21 mouse cellular contexts compared by ENCODE assay signal in the genomic region with DNA sequence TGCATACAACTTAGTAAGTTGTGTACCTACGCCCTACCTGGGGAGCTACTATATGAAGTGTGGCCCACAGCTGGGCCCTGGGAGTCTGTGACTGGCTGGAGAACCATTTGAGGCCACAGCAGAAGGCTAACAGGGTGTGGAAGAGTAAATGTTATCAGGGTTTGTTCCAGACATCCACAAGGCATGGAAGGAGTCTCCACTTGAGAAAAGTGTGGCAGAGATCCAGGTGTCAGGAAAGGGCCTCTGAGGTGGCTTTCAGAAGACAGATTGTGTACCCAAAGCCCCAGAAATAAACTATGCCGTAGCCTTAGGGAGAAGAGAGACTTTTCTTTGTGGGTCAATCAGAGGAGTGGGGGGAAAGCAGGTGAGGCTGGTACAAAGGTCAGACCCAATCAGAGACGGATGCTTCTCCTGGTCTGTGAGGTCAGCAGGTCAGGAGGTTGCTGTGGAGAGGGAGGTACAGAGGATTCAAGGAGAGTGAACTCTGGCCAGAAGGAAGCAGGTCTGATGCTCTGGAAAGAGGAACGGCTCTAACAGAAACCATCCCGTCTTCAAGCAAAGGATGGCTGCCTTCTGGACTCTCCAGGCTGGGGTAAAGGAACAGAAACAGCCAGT.
A peak's percentile ranks its signal among the peaks of the same experiment; 100 is the strongest.
DNase-seq lines count a peak whose midpoint lies in the region; ATAC-seq and TF ChIP-seq lines count a peak whose summit lies in the region.
"Had no signal": no experiment of that assay in that cellular context is flagged by ENCODE, and none has a peak within 500 bp of the region (broad histone marks: within the 10 kb centered on the region; RNA-seq: fewer than 3 reads in every experiment).

No protein-coding gene starts in this region.

- no peak overlapping the region for H3K4me3 ChIP-seq in heart, postnatal 0 days (ENCODE audit: low read depth, low read length)
- no peak overlapping the region for H3K4me3 ChIP-seq in heart, embryonic 12.5 days
- H3K4me3 ChIP-seq in stomach, embryonic 15.5 days (replicated peaks), result no peak overlapping the region
- H3K4me3 ChIP-seq in stomach, postnatal 0 days (ENCODE audit: low read depth, low read length), result no peak overlapping the region
- H3K4me3 ChIP-seq: hindbrain, embryonic 15.5 days; limb, embryonic 15.5 days had no signal

- H3K9ac ChIP-seq in heart, postnatal 0 days (replicated peaks; ENCODE audit: low read depth, low read length), result no peak overlapping the region
- no peak overlapping the region for H3K9ac ChIP-seq in heart, embryonic 12.5 days
- no peak overlapping the region for H3K9ac ChIP-seq in stomach, embryonic 15.5 days
- no peak overlapping the region for H3K9ac ChIP-seq in stomach, postnatal 0 days (ENCODE audit: low read length)
- H3K9ac ChIP-seq: forebrain, postnatal 0 days; hindbrain, embryonic 15.5 days; limb, embryonic 15.5 days; liver, embryonic 14.5 days had no signal

- peaks cover 23% of the 10 kb centered on the region; the same call in 1 of the 2 replicates for H3K4me1 ChIP-seq in heart, postnatal 0 days (ENCODE audit: control insufficient read depth, insufficient read depth)
- peaks cover 26% of the 10 kb centered on the region for H3K4me1 ChIP-seq in heart, embryonic 12.5 days (replicated peaks)
- peaks cover 33% of the 10 kb centered on the region for H3K4me1 ChIP-seq in stomach, embryonic 15.5 days
- H3K4me1 ChIP-seq in stomach, postnatal 0 days (replicated peaks; ENCODE audit: control insufficient read depth, insufficient read depth), result peaks cover 19% of the 10 kb centered on the region

- no peaks in the 10 kb centered on the region for H3K36me3 ChIP-seq in heart, postnatal 0 days (replicated peaks; ENCODE audit: control insufficient read depth, insufficient read depth, low read length)
- no peaks in the 10 kb centered on the region for H3K36me3 ChIP-seq in heart, embryonic 12.5 days
- H3K36me3 ChIP-seq in stomach, embryonic 15.5 days, result no peaks in the 10 kb centered on the region
- no peaks in the 10 kb centered on the region for H3K36me3 ChIP-seq in stomach, postnatal 0 days (ENCODE audit: control insufficient read depth, insufficient read depth, low read length)
- H3K36me3 ChIP-seq: hindbrain, embryonic 15.5 days; limb, embryonic 15.5 days had no signal

- ATAC-seq in heart, postnatal 0 days (ENCODE audit: insufficient read depth, low read depth), result 0 out of 2 replicates have a peak, but pooled peaks have one; percentile 12
- no peak for ATAC-seq in heart, embryonic 12.5 days (ENCODE audit: insufficient number of reproducible peaks, low FRiP score)
- no peak for ATAC-seq in stomach, embryonic 15.5 days (ENCODE audit: insufficient read depth, low FRiP score, low read depth)
- ATAC-seq in stomach, postnatal 0 days (ENCODE audit: low FRiP score, low TSS enrichment), result no peak
- ATAC-seq: forebrain, postnatal 0 days had no signal

- no peaks in the 10 kb centered on the region for H3K27me3 ChIP-seq in heart, postnatal 0 days (ENCODE audit: control insufficient read depth, insufficient read depth, low read length)
- no peaks in the 10 kb centered on the region for H3K27me3 ChIP-seq in heart, embryonic 12.5 days (replicated peaks)
- H3K27me3 ChIP-seq in stomach, embryonic 15.5 days (replicated peaks), result no peaks in the 10 kb centered on the region
- no peaks in the 10 kb centered on the region for H3K27me3 ChIP-seq in stomach, postnatal 0 days (ENCODE audit: control insufficient read depth, insufficient read depth, low read length)
- H3K27me3 ChIP-seq: hindbrain, embryonic 15.5 days; limb, embryonic 15.5 days had no signal

- H3K27ac ChIP-seq in heart, postnatal 0 days (ENCODE audit: low read depth), result no peak overlapping the region
- no peak overlapping the region for H3K27ac ChIP-seq in heart, embryonic 12.5 days (ENCODE audit: poor library complexity, severe bottlenecking)
- peak overlapping the region; percentile 75; the same call in 1 of the 2 replicates for H3K27ac ChIP-seq in stomach, embryonic 15.5 days
- no peak overlapping the region for H3K27ac ChIP-seq in stomach, postnatal 0 days (replicated peaks)
- H3K27ac ChIP-seq: hindbrain, embryonic 15.5 days; limb, embryonic 15.5 days; liver, embryonic 14.5 days had no signal

- TF ChIP-seq EP300 in heart, postnatal 0 days (IDR thresholded peaks at IDR 0.05; ENCODE audit: low read depth), result no peak
- no peak for TF ChIP-seq EP300 in stomach, postnatal 0 days (optimal IDR thresholded peaks at IDR 0.05)

- no peak for TF ChIP-seq CTCF in heart, postnatal 0 days (IDR thresholded peaks at IDR 0.05; ENCODE audit: low read depth)
- TF ChIP-seq CTCF in stomach, postnatal 0 days (IDR thresholded peaks at IDR 0.05; ENCODE audit: low read depth), result no peak

- H3K9me3 ChIP-seq in heart, postnatal 0 days (replicated peaks; ENCODE audit: control insufficient read depth, low read length), result no peaks in the 10 kb centered on the region
- H3K9me3 ChIP-seq in heart, embryonic 12.5 days (replicated peaks), result no peaks in the 10 kb centered on the region
- no peaks in the 10 kb centered on the region for H3K9me3 ChIP-seq in stomach, embryonic 15.5 days
- no peaks in the 10 kb centered on the region for H3K9me3 ChIP-seq in stomach, postnatal 0 days (ENCODE audit: control insufficient read depth, low read length)
- H3K9me3 ChIP-seq: hindbrain, embryonic 15.5 days; limb, embryonic 15.5 days had no signal

- WGBS in heart, postnatal 0 days, result 82% methylated on average over 5 of the region's 5 CpGs
- WGBS in heart, embryonic 12.5 days, result 78% methylated on average over 5 of the region's 5 CpGs
- 65% methylated on average over 5 of the region's 5 CpGs for WGBS in stomach, embryonic 15.5 days
- 61% methylated on average over 5 of the region's 5 CpGs for WGBS in stomach, postnatal 0 days

- DNase-seq in heart, postnatal 0 days (ENCODE audit: low spot score), result no peak
- no peak for DNase-seq in stomach, postnatal 0 days (ENCODE audit: low spot score)
- DNase-seq in lung, postnatal 10 days, result peak; percentile 50
- DNase-seq in yolk sac, embryonic 10.5 days (ENCODE audit: low spot score), result peak; percentile 85
- no peak for DNase-seq in right cerebral cortex, postnatal 14 days
- DNase-seq in right cerebral cortex, postnatal 25 days, result no peak
- DNase-seq: adrenal gland, adult 2 months; cerebellum, adult 11 months; cerebellum, postnatal 36 days; embryo, embryonic 11 days; forebrain, postnatal 0 days; gastrocnemius, postnatal 25 days; layer of hippocampus, adult 9-11 months; midbrain, embryonic 14.5 days; spleen, adult 18-20 months; thymus, postnatal 36 days had no signal

- H3K4me2 ChIP-seq in heart, postnatal 0 days (ENCODE audit: low read depth, low read length), result no peak overlapping the region
- H3K4me2 ChIP-seq in heart, embryonic 12.5 days, result no peak overlapping the region
- no peak overlapping the region for H3K4me2 ChIP-seq in stomach, embryonic 15.5 days
- no peak overlapping the region for H3K4me2 ChIP-seq in stomach, postnatal 0 days (replicated peaks; ENCODE audit: low read depth)
- H3K4me2 ChIP-seq: hindbrain, embryonic 15.5 days; limb, embryonic 15.5 days had no signal

Comparison
In these comparisons a context has a peak if more than half of its experiments do, and no peak if none do; other contexts are left out.
1. DNase-seq: peak in lung, postnatal 10 days (single experiment) and yolk sac, embryonic 10.5 days (single experiment); none in heart, postnatal 0 days (single experiment), stomach, postnatal 0 days (single experiment), right cerebral cortex, postnatal 14 days (single experiment) and right cerebral cortex, postnatal 25 days (single experiment).